Mouse (Mus musculus) CH12F3 (cell line): ENCODE data around the gene Slc6a16.

ENCODE experiments used
- in situ Hi-C: fragments of 300-500 bp; cut with MboI; formaldehyde crosslinking; loops from 2 replicates; pipeline ENCODE4 v1.14.3; 2020; ENCODE audit warnings: low sequenced_read_pairs

The Slc6a16 gene

DNA sequence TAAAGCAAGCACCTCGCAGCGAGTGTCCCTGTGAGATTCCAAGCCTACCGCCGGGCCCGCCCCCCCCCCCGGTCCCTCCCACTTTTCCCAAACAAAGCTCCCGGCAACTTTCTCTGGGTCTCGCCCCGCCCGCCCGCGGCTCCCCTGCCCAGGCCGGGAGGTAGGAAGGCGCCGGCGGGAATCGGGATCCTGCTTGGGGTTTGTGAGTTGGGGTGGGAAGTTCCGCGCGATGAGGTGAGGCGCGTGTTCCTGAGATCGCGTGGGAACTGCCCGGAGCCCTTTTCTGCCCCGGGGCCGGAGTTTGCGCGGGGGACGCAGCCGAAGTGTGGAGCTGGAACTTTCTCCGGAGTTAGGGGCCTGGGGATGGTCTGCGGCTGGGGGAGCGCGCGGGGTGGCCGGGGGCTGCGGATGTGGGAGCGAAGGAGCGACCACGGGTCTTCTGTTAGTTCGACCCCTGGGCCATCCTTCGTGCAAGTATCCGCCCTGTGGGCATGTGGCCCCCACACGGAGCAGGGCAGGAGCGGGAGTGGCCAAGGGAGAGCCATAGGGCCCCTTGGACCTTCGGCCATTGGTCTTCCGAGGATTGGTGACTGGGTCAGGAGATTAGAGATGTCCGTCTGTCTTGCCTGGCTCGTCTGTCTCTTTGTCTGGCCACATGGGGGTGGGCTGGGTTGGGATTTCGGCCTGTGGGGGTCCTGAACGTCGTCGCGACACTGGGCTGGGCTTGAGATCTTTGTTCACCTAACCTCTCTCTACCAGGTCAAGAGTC lies 25.0 kb upstream of the Slc6a16 start, which contains the start of gene Tead2:
Gene Tead2, plus strand, starts transcription at position 81 of the 769 bp plus-strand sequence.
- in situ Hi-C loops = no loop called here

DNA sequence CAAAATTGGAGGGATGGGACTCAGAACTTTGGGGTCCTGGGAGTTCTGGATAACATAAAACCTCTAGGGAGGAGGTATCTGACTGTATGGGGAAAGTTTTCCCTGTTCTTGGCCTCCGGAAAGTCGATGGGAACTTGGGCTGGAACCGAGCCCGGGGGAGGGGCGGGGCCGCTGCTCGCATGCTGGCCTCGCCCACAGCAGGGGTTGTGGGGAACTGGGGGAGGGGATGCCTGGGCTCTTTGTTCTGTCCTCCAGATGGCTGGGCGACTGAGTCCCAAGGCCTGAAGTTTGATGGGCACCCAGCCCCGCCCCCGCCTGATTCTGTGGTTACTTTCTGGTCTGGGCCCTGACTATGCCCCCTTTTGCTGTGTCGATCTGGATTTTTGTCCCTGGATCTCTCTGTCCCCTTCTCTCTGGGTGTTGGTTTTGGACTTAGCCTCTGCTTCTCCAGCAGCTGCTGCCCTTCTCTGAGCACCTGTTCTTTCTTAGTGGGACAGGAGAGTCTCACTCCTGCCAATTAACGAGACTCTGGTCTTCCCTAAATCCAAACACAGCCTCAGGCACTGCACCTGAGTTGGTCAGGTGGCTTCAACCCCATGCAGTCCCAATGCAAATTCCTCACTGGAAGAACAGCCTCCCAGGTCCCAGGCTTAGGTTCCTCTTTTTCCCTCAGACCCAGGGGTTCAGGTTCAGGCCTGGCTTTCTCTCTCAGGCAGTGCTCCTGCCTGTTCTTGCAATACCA lies 24.3 kb upstream of the Slc6a16 start:
- in situ Hi-C loops = no loop called here

GRCm38 (mm10) chr7:45221680-45222079 lies 19.2 kb upstream of the Slc6a16 start:
- in situ Hi-C loops = no loop called here

- in situ Hi-C loops = no loop called here
Observed at GRCm38 (mm10) chr7:45224826-45225225, 16.1 kb upstream of the Slc6a16 start.

DNA sequence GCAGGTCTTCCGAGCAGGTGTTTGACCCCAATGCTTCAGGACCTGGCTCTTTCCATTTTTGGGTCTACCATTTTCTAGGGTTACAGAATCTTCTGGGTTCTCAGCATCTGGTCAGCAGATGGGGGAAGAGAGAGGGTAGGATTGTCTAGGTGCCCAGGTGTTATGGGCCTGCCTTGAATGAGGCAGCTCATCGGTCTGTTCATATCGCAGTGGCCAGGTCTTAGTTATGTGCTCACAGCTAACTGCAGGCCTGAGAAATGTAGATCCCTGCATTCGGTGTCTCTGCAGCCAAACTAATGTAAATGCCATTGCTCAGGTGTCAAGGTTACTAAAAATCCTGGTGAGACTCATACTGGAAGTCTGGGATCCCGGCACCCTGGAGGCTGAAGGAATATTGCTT lies 14.5 kb upstream of the Slc6a16 start:
- in situ Hi-C loops = no loop called here

GRCm38 (mm10) chr7:45228548-45228947 lies 12.3 kb upstream of the Slc6a16 start:
- in situ Hi-C loops = no loop called here

- in situ Hi-C loops = no loop called here
Observed at GRCm38 (mm10) chr7:45229046-45229445, 11.8 kb upstream of the Slc6a16 start.

DNA sequence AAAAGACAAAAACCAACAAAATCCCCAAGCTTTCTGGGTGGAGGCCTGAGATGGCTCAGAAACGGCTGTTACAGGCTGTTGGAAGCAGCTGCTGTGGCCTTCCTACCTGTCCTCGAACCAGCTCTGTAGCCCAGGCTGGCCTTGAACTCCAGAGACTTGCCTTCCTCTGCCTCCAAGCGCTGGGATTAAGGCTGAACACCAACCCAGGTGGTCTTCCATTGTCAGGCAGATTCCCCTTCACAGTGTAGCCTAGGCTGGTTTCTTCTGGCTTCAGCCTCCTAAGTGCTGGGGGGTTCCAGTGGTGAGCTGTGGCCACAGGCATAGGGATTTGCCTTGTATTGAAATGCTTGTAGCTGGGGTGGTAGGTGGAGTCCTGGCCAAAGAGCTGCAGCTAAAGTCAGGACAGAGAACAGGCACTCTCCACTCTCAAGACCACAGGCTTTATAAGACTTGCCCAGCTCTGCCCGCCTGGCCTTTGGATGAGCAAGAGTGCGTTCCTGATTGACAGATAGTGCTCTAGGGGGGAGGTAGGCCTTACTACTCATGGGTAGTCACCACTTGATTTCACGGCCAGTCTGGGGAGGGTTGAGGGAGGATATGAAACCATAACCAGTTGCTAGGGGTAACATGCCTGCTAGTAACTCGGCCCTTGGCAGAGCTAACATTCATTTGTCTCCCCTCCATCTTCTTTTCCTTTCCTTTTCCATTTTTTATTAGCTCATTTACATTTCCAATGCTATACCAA lies 11.3 kb upstream of the Slc6a16 start:
- in situ Hi-C loops = no loop called here

GRCm38 (mm10) chr7:45231192-45231591 lies 9.7 kb upstream of the Slc6a16 start:
- in situ Hi-C loops = no loop called here

GRCm38 (mm10) chr7:45231941-45232340 lies 8.9 kb upstream of the Slc6a16 start:
- in situ Hi-C loops = no loop called here

DNA sequence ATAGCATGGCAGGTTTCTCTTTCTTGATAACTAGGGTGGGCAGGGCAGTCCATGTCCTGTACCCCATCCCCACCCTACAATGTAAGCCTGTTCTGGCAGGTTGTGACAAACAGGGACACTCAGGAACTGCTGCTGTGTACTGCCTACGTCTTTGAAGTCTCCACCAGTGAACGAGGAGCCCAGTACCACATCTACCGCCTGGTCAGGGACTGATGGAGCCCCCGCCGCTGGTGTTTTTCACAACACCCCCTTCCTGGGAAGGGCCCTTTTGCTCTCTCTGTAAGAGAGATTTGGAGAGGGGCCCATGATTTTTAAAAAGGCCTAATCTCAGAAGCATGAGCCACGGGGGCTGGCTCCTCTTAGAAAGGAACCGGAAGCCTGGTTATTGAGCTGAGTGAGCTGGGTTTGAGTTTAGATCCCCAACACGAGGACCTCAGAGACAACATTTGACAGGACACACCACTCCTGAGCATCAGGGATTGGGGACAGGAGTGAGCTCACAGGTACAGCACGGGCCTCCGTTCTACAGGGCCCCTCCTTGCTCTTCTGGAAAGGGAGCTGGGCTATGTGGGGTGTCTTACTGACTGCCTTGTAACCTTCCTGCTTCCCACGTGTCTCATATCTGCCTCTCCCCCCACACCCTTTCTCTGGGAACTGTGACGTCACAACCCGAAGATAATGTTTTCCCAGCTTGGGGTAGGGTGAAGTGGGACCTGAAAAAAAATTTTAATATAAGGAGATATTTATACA lies 8.0 kb upstream of the Slc6a16 start:
- in situ Hi-C loops = no loop called here

DNA sequence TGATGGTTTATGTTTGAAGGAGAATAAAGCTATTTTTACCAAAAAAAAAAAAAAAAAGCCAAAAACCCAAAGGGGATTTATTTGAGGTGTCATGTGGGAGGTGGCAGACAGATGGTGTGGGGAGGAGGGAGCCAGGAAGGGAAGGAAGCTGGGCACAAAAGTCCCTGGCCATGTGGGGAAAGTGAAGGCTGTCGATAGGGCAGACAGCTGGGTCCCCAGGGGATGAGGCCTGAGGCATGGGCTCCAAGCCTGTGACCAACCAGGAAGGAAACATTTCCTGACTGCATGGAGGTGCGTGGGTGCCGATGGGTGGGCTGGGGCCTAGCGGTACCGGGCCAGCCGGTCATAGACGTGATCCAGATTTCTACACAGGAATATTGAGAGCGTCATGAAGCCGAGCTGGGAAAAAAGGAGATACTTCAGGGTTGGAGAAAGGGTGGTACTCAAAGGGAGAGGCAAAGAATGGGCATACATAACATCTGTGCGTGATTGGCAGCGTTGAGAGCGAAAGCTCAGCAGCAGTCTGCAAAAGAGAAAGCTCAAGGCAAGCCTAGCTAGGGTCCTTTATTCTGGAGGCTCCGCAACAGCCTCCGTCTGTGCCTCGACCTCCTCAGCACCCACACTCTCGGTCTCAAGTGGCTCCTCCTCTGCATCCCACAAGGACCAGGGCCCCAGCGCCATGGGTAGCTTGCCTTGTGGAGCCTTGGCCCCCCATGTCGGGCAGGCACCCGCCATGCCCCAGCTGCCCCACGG lies 7.1 kb upstream of the Slc6a16 start:
- in situ Hi-C loops = no loop called here

DNA sequence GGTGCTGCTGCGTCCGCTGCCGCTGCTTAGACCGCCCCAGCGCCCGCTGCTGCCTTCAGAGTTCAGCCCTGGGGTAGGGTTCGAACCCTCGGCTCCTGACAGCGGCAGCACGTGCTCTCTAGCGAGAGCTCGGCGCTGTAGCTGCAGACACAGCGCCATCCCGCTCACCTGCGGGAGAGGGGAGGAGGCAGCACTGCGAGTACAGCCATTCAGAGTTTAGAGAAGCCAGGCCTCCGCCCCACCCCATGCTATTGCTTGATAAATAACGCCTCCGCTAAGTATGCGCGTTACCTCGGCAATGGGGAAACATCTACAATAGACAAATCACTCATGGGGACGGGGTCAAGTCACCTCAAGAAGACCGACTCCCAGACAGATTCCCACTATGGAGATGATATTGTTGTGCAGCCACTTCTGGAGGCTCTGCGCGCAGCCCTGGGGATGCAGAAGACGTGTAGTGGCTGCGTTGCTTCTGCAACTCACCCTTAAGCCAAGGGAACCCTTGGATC lies 6.5 kb upstream of the Slc6a16 start:
- in situ Hi-C loops = no loop called here

- in situ Hi-C loops = no loop called here
Observed at GRCm38 (mm10) chr7:45234922-45235571, 5.8 kb upstream of the Slc6a16 start.

DNA sequence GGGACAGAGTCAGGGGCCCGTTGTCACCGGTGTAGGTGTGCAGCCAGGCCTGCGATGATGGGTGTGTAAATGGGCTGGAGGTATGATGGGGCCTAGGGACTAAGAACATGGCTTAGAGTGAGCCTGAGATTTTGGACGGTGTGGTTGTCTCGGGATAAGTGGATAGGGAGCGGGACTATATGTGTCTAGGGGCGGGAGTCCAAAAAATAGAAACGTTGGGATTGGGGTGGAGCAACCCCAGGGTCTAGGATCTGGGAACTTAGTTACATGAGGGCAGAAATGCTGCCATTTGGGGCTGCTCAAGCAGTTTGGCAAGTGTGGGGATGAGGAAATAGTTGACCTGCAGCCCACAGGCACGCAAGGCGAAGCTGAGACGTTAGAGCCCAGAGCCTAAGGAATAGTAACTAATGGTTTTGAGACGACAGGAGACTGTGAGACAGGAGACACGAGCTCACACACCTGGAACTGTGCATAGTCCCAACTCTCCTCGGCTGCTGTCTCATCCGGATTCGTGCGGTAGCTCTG lies 5.2 kb upstream of the Slc6a16 start:
- in situ Hi-C loops = no loop called here

- in situ Hi-C loops = no loop called here
Observed at GRCm38 (mm10) chr7:45237747-45238699, 2.9 kb upstream of the Slc6a16 start.

DNA sequence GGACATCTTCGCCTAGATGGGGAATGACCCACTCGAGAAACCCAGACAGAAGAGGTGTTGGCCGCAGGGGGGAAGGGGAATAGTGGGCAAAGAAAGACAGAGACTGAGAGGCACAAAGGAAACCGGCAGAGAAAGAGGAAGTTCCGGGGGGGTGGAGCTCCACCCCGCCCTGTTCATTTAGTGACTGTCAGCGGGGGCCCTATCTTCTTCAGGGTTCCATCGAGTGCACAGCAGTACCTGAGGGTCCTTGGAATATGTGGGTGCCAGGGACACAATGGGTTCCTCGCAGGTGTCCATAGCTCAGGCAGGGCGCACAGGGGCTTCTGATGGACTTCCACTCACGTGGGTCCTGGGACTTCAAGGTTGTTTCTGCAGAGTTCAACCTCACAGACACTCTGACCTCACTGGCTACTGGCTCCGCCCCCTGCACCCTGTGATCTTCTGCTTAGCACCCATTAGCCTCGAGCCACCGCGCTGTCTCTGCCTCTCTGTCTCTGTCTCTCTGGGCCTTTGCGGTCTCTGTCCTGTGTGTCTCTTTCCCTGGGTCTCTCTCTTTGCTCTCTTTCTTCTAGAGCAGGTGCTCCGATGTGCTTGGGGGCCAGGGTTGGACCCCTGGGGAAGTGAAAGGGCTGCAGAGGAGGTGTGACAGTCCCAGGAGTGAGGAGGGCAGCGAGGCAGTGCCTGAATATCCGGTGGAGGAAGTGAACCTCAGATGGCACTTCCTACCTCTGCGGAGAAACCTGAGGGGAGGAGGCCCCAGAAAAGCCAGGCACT lies 2.0 kb upstream of the Slc6a16 start, which contains the start of gene Cd37:
Gene Cd37, minus strand, starts transcription at position 393 of the 774 bp plus-strand sequence.
- in situ Hi-C loops = no loop called here
